Mouse (Mus musculus): Measurements from ENCODE around the gene Dcaf15. TPM values are rescaled to one million over a fixed set of nuclear protein-coding genes. Genes with fewer than 3 reads are reported as not detected.

The Dcaf15 gene
- polyA plus RNA-seq, 1 experiment from 2014 or later = 4.4 TPM

DNA sequence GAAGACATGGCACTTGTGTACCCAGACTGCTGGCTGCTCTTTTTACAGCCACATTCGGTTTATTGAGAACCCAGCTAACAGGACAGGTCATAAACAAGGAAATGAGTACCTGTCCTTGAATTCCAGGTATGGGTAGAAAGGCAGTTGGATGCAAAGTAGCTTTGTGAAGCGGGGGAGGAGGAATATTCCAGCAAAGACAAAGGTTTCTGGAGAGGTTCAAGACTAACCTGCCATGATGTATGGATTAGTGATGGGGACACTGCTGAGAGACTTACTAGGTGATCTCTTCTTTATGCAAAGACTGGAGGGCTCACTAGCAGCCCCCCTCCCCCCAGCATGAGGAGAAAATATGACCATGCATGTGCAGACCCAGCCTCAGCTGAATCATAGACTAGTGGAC lies 1.1 kb upstream of the Dcaf15 start:
- ATAC-seq (ENCODE audit: low FRiP score, low TSS enrichment) = no peak
- H3K4me2 ChIP-seq (replicated peaks; ENCODE audit: low read depth) = no peak overlapping the region
- peaks cover 7% of the 10 kb centered on the region; the same call in 1 of the 2 replicates for H3K36me3 ChIP-seq (ENCODE audit: control insufficient read depth, insufficient read depth, low read length)
- no peaks in the 10 kb centered on the region for H3K9me3 ChIP-seq (ENCODE audit: control insufficient read depth, low read length)
- H3K27ac ChIP-seq (replicated peaks) = no peak overlapping the region
- TF ChIP-seq CTCF (IDR thresholded peaks at IDR 0.05; ENCODE audit: low read depth) = no peak
- TF ChIP-seq EP300 (optimal IDR thresholded peaks at IDR 0.05) = no peak
- no peak overlapping the region for H3K4me3 ChIP-seq (ENCODE audit: low read depth, low read length)
- no peak for DNase-seq (ENCODE audit: low spot score)
- H3K9ac ChIP-seq (ENCODE audit: low read length) = no peak overlapping the region
- H3K27me3 ChIP-seq (ENCODE audit: control insufficient read depth, insufficient read depth, low read length) = no peaks in the 10 kb centered on the region
- 86% methylated on average over 2 of the region's 2 CpGs for WGBS
- H3K4me1 ChIP-seq (replicated peaks; ENCODE audit: control insufficient read depth, insufficient read depth) = peaks cover 4% of the 10 kb centered on the region; the same call in 1 of the 2 replicates

DNA sequence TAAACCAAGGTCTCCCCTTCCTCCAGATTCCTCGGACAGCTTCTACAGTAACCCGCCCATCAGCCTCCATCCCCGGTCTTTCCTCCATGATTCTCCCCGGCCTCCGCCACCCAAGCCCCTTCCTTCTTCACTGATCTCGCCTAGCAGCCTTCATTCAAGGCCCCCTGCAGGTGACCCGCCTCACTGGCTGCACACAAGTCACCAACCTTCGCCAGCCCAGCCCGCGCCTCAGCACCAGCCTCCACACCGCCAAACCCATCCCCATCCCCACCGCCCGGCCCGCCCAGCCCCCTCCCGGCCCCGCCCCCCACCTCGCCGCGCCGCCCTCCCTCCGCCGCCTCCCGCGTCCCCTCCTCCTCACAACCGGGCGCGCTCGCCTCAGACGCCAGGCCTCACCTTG lies 347 bp downstream of the Dcaf15 start:
- H3K27me3 ChIP-seq (ENCODE audit: control insufficient read depth, insufficient read depth, low read length) = no peaks in the 10 kb centered on the region
- peak; percentile 48 for ATAC-seq (ENCODE audit: low FRiP score, low TSS enrichment)
- peaks cover 7% of the 10 kb centered on the region; the same call in 1 of the 2 replicates for H3K36me3 ChIP-seq (ENCODE audit: control insufficient read depth, insufficient read depth, low read length)
- H3K9ac ChIP-seq (ENCODE audit: low read length) = peak overlapping the region; percentile 82
- H3K4me2 ChIP-seq (replicated peaks; ENCODE audit: low read depth) = peak overlapping the region; percentile 72
- peaks cover 4% of the 10 kb centered on the region; the same call in 1 of the 2 replicates for H3K4me1 ChIP-seq (replicated peaks; ENCODE audit: control insufficient read depth, insufficient read depth)
- peak overlapping the region; percentile 86 for H3K27ac ChIP-seq (replicated peaks)
- peak overlapping the region; percentile 79 for H3K4me3 ChIP-seq (ENCODE audit: low read depth, low read length)
- DNase-seq (ENCODE audit: low spot score) = peak; percentile 75
- H3K9me3 ChIP-seq (ENCODE audit: control insufficient read depth, low read length) = no peaks in the 10 kb centered on the region
- TF ChIP-seq CTCF (IDR thresholded peaks at IDR 0.05; ENCODE audit: low read depth) = peak; percentile 56
- TF ChIP-seq EP300 (optimal IDR thresholded peaks at IDR 0.05) = no peak
- WGBS = 1% methylated on average over 22 of the region's 29 CpGs

DNA sequence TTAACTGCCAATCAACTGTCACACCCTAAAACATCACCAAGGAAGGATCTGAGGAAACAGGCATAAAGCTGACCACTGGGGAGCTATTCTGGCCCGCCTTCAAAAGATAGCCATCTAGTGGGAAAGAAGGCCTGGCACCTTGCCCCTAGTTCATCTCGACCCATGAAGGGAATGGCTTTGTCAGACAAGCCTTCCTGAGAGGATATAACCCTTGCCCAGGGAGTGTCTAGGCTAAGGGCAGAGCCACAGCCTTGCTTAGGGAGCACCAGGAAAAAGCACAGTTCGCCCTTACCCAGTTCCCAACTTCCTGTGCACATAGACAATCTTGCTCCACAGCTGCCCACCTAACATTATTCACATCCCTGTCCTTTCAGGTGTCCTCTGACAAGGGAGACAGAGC lies 967 bp downstream of the Dcaf15 start:
- ATAC-seq (ENCODE audit: low FRiP score, low TSS enrichment) (no peak), DNase-seq (ENCODE audit: low spot score) (peak; percentile 16)
- Histone ChIP-seq H3K9me3 (ENCODE audit: control insufficient read depth, low read length) (no peaks in the 10 kb centered on the region), H3K27ac (replicated peaks) (0 out of 2 replicates have a peak overlapping the region, but pooled peaks have one; percentile 30), H3K4me2 (replicated peaks; ENCODE audit: low read depth) (peak overlapping the region; percentile 72), H3K4me3 (ENCODE audit: low read depth, low read length) (peak overlapping the region; percentile 79), H3K4me1 (replicated peaks; ENCODE audit: control insufficient read depth, insufficient read depth) (peaks cover 4% of the 10 kb centered on the region; the same call in 1 of the 2 replicates), H3K27me3 (ENCODE audit: control insufficient read depth, insufficient read depth, low read length) (no peaks in the 10 kb centered on the region), H3K36me3 (ENCODE audit: control insufficient read depth, insufficient read depth, low read length) (peaks cover 7% of the 10 kb centered on the region; the same call in 1 of the 2 replicates), H3K9ac (ENCODE audit: low read length) (peak overlapping the region; percentile 82; the same call in 1 of the 2 replicates)
- 30% methylated on average over 3 of the region's 3 CpGs for WGBS
- TF ChIP-seq CTCF (IDR thresholded peaks at IDR 0.05; ENCODE audit: low read depth) (no peak), EP300 (optimal IDR thresholded peaks at IDR 0.05) (no peak)

DNA sequence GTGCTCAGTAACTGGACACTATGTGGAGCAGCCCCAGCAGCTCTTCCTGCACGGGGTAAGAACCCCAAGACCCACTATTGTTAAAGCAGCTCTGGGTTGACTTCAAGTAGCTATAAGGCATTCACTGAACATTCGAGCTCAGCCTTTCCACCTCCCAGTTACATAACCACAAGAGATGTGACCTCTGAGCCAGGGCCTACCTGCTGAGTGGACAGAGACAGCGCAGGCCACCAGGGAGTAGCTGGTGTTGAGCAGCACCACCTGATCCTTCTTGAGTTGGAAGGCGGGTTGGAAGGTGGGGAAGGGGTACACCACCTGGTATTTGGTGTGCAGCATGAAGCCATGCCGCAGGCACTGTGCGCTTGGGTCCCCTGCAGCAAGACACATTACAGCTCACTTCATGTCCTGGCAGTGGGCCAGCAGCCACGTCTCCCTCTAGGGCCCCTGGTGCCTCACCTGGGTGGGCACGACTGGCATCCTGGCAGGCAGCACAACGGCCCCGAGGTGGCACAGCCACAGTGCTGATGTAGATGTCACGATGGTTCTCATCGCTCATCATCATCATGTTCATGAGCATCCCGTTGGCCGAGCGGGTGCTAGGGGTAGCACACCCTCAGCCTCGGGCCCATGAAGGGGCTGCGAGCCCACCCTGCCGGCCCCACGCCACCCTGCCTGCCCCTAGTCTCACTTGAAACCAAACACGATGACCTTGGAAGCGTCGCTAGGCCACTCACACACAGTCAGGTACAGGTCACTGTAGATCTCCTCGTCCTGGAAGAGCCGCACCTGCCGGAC lies 2.9 kb downstream of the Dcaf15 start:
- H3K4me2 ChIP-seq (replicated peaks; ENCODE audit: low read depth) = no peak overlapping the region
- ATAC-seq (ENCODE audit: low FRiP score, low TSS enrichment) = no peak
- H3K27ac ChIP-seq (replicated peaks) = no peak overlapping the region
- H3K4me1 ChIP-seq (replicated peaks; ENCODE audit: control insufficient read depth, insufficient read depth) = peaks cover 4% of the 10 kb centered on the region; the same call in 1 of the 2 replicates
- no peaks in the 10 kb centered on the region for H3K9me3 ChIP-seq (ENCODE audit: control insufficient read depth, low read length)
- H3K4me3 ChIP-seq (ENCODE audit: low read depth, low read length) = no peak overlapping the region
- H3K36me3 ChIP-seq (ENCODE audit: control insufficient read depth, insufficient read depth, low read length) = peaks cover 20% of the 10 kb centered on the region
- H3K9ac ChIP-seq (ENCODE audit: low read length) = no peak overlapping the region
- WGBS = 88% methylated on average over 25 of the region's 25 CpGs
- TF ChIP-seq CTCF (IDR thresholded peaks at IDR 0.05; ENCODE audit: low read depth) = no peak
- no peak for TF ChIP-seq EP300 (optimal IDR thresholded peaks at IDR 0.05)
- H3K27me3 ChIP-seq (ENCODE audit: control insufficient read depth, insufficient read depth, low read length) = no peaks in the 10 kb centered on the region
- DNase-seq (ENCODE audit: low spot score) = no peak

DNA sequence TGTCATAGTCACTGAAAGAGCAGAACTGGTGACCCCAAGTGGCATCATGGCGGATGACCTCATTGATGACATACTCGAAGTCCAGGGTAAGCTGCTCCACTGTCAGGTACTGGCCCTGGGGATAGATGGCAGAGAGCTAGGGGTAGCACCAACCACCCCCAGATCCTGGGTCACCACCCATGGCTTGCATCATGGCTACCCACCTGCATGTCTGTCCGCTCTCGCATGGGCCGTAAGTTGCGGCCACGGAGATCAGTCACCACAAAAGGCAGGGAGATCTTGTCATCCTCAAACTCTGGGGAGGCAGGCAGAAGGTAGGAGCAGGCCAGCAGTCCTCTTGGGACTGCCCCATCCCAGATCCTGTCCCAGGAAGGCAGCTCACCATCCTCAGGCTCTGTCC lies 6.2 kb downstream of the Dcaf15 start:
- Histone ChIP-seq H3K4me1 (replicated peaks; ENCODE audit: control insufficient read depth, insufficient read depth) (no peaks in the 10 kb centered on the region; the same call in 1 of the 2 replicates), H3K27ac (replicated peaks) (no peak overlapping the region), H3K4me2 (replicated peaks; ENCODE audit: low read depth) (no peak overlapping the region), H3K27me3 (ENCODE audit: control insufficient read depth, insufficient read depth, low read length) (no peaks in the 10 kb centered on the region), H3K9me3 (ENCODE audit: control insufficient read depth, low read length) (no peaks in the 10 kb centered on the region), H3K9ac (ENCODE audit: low read length) (no peak overlapping the region), H3K4me3 (ENCODE audit: low read depth, low read length) (no peak overlapping the region), H3K36me3 (ENCODE audit: control insufficient read depth, insufficient read depth, low read length) (peaks cover 23% of the 10 kb centered on the region)
- no peak for ATAC-seq (ENCODE audit: low FRiP score, low TSS enrichment)
- 95% methylated on average over 7 of the region's 7 CpGs for WGBS
- no peak for TF ChIP-seq CTCF (IDR thresholded peaks at IDR 0.05; ENCODE audit: low read depth)
- TF ChIP-seq EP300 (optimal IDR thresholded peaks at IDR 0.05) = no peak
- DNase-seq (ENCODE audit: low spot score) = no peak

DNA sequence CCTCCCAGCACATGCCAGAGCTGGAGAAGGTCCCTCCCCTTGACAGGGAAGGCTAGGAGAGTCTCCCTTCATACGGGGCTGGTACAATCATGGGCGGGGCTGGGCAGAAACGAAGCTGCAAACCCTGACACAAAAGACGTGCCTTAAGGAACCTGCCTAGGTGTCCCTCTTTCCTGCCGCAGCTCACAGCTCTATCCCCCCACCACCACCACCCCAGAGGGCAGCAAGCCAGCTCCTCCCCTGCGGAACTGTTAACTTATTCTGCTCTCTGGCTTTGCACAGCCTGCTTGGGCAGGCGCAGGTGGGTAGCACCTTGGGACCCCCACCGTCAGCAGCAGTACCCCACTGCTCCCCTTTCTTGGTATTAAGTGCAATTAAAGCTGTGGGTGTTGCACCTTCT lies 8.5 kb downstream of the Dcaf15 start:
- Histone ChIP-seq H3K9me3 (ENCODE audit: control insufficient read depth, low read length) (no peaks in the 10 kb centered on the region), H3K36me3 (ENCODE audit: control insufficient read depth, insufficient read depth, low read length) (peaks cover 29% of the 10 kb centered on the region), H3K27me3 (ENCODE audit: control insufficient read depth, insufficient read depth, low read length) (no peaks in the 10 kb centered on the region), H3K4me2 (replicated peaks; ENCODE audit: low read depth) (no peak overlapping the region), H3K9ac (ENCODE audit: low read length) (no peak overlapping the region), H3K4me3 (ENCODE audit: low read depth, low read length) (no peak overlapping the region), H3K27ac (replicated peaks) (no peak overlapping the region), H3K4me1 (replicated peaks; ENCODE audit: control insufficient read depth, insufficient read depth) (no peaks in the 10 kb centered on the region)
- no peak for ATAC-seq (ENCODE audit: low FRiP score, low TSS enrichment)
- DNase-seq (ENCODE audit: low spot score) = no peak
- 54% methylated on average over 8 of the region's 8 CpGs for WGBS
- no peak for TF ChIP-seq EP300 (optimal IDR thresholded peaks at IDR 0.05)
- TF ChIP-seq CTCF (IDR thresholded peaks at IDR 0.05; ENCODE audit: low read depth) = no peak

Measured in stomach, postnatal 0 days (tissue).